Mouse (Mus musculus) mesoderm, embryonic 11.5 days (tissue): ENCODE results near the gene Lrguk.

ENCODE experiments used
- DNase-seq: peaks from one replicate; pipeline ENCODE4 v3.0.0-alpha.2; 2012; ENCODE audit warnings: low read depth, low spot score

The Lrguk gene

DNA sequence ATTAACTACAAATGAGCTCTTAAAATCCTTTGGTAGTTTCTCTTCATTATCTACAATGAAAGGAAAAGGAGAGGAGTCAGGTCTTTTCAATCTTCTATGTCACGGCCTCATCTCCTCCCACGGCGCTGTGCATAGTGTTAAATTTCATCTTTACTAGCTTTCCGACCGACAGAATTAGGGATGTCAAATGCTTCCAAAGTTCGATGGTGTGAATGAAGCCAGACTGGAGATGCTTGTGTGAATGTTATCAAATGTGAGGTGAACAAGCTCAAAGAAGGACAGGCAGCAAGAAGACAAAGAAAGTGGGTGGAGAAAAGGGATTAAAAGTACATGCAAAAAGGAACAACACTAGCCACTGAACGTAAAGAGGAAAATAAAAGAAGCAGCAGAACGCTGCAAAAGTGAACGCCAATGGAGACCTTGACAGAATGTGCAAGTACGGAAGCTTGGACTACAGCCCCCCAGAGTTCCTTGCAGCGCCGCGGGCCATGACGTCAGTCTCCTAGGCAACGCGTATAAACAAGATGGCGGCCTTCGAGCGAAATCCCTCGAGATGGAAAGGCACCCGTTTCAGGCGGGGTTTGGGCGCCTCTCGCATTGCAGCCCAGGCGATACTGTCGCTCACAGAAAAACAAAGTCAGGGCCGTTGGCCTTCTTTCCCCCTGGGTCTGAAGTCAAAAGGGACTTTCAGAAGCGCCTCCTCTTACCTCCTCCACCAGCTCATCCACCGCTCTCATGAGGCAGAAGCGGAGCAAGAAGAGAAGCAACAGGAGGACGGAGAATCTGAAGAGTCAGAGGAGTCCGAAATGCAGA, at the start of gene Lrguk:
TSS of gene Lrguk (plus strand) at position 516 of the 813 bp plus-strand sequence.
- DNase-seq = peak; percentile 93

DNA sequence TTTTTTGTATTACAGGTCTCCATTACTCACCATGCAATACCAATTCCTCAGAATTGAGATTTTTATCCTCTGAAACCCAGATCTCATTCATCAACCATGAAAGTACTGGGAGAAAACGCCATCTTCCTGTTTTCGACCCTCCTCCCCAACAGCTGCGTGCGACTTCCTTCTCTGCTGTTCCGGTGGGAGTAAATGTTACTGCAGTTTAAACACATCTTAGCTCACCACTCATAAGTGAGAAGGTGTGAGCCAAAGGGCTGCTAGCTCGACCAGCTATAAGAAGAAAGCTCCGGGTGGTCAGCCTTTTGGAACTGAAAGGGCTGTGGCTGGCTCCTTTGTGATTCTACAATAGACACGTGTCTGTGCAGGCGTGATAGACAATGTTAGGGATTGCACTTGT, 46.5 kb upstream of the Lrguk start:
- no peak for DNase-seq

DNA sequence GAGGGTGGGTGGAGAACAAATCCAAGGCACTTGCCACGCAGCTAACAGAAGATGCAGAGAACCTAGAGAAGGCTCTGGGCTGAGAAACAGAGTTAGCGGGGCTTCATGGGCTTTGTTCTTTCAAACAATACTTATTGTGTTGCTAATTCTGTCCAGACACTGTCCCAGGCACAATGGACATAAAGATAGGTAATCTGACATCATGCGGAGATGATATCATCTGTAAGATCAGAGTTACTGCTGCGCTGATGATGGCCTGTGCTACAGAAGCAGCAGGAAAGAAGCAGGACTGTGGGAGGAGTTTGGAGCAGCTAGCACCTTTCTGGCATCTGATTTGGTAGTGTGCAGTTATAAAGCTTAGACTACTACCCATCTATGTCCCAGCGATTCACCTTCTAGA, 42.1 kb upstream of the Lrguk start:
- DNase-seq = no peak

DNA sequence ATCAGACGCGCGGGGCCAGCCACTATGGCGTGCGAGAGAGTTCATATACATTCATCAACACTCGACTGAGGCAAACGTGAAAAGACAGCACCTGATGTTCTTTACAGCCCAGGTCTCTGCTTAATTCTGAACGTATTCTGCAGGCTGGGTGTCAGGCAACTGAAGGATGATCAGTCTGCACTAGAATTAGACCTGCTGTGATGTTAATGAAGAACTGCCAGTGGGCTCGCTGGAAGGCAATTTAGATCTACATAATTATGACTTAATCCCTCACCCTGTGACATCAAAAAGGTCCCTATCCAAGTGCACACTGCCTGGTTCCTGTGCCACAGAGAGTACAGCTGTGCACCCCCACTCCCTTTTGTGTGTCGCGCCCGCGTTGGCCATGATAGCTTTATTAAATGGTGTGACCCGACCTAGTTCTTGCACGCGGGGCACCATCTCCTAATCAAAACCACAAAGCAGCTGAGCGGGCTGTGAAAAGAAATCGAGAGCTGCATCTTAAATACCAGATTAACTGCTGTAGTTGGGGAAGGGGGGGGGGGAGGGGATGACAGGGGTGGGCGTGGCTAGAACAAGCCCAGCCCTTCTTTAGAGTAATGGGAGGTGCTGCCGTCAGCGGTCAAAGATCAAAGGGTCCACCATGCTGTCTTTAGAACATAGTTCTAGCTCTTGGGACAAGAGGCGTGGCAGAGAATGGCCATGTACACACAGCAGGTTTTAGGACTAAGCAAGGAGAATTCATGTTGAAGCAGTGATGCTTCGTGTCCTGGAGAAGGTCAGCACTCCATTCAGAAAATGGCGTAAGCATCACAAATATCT, 36.8 kb upstream of the Lrguk start:
- peak; percentile 20 for DNase-seq

DNA sequence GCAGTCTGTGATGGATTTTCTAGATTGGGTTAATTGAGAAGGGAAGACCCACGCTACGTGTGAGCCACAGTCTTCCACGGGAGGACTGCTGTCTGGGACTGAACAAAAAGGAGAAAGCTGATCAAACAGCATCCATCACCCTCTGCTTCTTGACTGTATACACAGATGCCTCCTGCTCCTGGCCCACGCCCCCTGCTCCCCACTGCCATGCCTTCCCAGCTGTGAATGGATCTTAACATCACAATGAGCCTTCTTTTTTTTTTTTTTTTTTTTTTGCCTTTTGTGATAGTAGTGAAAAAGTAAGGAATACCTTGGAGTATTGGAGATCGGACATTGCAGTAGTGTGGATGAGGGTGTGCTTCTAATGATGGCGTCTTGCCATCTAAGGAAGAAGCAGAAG, 35.4 kb upstream of the Lrguk start:
- DNase-seq = no peak

DNA sequence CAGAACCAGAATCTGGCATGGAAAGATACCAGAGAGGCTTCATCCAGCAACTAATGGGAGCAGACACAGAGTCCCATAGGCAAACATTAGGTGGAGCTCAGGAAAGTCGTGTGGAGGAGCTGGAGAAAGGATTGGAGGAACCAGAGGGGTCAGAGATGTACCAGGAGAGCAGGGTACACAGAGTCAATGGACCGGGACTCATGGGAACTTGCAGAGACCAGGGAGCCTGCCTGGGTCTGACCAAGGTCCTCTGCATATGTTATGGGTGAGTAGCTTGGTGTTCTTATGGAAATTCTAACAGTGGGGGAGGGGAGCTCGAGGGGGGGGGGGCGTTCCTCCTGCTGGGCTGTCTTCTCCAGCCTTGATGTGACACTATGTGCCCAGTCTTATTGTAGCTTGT, 30.7 kb upstream of the Lrguk start:
- no peak for DNase-seq

DNA sequence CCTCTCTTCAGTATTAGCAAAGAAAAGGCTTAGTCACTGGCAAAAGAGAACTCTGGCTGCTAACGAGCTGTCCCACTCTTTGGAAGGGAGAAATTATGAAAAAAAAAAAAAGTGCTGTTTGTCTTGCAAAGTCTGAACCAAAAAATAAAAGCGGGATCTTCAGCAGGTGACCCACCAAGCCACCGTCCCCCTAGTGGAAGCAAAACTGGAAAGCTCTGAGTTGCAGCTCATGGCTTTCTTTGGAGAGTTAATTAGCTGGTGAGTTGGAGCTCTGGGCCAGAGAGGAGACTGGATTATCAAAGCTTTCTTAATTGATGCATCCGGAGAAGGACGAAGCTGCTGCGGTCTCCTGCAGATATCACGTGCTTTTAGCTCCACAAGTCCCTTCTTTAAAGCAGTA, 29.7 kb upstream of the Lrguk start:
- no peak for DNase-seq

DNA sequence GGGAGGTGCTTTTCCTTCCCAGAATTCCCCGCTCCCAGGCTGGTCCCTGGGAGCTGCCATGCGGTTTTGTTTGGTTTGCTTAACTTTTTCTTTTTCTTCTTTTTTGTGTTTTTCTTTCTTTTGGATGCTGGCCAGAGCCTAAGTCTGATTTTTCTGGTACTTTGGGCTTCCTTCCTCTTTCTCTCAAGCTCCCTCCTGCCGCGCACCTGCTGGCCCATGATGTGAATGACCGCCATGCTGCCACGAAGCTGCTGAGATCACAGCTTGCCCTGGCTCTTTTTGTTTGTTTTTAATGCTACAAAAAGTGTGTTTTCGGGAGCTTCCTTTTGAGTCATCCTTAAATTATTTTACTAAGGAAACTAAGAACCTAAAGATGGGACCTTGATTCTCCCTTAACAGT, 28.6 kb upstream of the Lrguk start:
- DNase-seq = no peak

DNA sequence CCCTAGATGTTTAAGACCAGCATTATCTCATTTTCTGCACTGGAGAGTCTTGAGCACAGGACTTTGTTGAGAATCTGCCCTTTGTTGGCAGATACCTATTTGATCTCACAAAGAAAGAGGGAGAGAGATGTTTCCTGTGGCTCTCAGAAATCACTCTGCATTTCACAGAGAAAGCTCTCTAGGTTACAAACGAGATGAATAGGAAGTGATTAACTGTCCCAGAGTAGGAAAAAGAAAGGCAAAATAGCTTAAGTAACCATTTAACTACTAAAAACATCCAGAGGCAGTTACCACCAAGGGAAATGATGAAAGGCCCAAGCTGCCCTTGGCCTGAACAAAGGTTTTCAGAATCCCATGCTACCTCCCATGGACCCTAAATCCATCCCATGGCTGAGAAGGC, 26.2 kb upstream of the Lrguk start:
- DNase-seq = no peak

DNA sequence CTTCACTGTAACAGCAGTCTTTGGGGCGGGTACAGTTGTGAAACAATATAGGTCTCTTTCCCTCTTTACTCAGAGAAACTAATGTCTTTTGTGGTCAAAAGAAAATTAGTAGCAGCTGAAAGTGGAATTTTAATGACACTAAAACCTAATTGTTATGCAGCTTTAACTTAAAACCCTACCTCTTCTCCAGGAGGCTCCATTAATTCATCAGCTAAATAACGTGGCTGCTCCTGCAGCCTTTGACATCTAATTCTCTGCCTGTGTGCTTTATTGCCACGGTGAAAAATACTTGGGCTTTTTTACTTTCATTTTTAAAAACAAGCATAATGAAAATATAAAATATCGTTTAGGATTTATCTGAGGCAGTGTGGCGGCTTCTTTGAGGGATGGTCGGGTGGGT, 15.8 kb upstream of the Lrguk start:
- DNase-seq = no peak

DNA sequence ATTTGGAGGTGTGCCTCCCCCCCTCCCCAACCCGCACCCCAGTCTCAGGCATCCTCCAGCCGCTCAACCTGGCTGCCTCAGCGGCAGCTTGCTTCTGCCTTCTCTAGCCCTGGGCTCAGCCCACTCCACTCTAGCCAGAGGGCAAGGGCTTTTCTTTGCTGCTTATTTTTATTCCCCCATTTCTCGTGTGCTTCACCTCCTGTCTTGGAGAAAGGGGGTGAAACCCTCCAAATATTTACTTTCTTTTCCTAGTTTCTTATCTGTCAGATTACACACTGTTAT, 439 bp downstream of the Lrguk start:
- DNase-seq = no peak

DNA sequence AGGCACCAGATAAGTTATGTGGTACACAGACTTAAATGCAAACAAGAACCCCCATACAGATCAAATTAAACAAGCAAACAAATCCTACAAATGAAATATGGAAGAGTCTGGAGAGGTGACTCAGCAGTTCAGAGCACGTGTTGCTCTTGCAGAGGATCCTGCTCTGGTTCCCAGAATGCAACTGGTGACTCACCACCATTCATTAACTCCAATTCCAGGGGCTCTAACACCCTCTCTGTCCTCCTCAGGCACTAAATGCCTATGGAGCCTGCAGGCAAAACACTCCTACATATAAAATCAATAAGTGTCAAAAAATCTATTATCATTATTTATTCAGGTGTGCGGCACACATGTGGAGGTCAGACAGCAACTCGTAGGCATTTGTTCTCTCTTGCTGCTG, 4.8 kb downstream of the Lrguk start:
- DNase-seq = peak; percentile 23

DNA sequence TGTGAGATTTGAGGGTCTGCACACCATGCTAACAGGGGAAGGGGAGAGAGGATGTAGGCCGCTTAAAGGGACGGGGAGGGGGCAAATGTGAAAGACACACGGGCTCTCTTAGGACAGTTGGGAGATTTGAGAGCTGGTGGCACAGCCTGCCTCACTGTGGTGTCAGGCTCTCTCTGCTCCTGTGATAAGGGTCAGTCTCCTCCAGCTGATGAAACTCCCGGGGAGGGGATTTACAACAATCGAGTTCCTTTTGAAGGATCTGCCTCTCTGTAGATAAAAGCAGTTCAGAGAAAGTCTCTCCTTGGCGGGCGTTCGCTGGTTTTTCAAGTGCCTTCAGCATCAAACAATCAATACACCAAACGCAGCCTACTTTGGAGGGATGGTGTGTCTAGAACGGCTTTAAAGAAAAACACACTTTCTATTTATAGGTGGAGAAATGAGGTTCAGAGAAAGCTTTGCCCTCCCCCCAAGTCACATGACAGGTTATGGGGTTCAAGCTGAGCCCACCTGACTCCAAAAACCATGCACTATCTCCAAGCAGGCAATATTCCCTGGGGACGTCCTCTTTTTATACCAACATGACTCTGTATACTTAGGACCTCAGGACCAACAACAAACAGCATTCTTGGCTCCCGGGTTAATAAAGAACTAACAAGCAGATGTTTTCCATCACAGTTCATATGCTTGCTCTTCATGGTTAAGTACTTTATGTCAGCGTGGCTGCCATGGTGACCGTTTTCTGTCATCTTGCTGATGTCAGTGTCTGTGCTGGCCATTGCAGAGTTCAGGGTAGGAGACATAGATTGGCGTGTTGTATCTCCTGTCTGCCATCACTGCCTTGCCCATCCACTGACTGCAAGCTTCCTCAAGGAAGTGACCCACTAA, 5.6 kb downstream of the Lrguk start:
- peak; percentile 11 for DNase-seq

DNA sequence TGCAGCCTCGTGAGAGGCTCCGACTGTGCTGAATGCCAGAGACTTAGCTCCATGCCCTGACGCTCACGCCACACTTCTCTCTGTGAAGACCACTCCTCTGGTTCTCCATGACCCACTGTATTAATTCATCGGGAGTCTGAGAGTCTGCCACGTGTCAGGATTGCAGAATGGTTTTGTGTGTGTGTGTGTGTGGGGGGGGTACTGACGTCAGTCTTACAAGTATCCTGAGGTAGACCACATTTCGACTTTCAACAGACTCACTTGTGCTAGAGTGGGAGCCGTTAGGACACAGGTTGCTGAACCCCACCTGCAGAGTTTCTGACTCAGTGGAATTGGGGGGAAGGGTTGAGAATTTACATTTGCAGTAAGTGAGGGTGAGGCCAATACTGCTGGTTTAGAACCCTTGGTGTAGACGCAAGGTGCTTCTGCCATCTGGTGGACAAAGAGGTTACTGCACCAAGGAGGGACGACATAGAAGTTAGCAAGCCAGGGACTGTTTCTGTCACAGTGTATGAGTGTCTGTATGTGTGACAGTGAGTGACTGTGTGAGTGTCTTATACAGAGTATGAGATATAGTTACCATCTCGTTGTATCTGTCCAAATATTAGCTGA, 11.5 kb downstream of the Lrguk start:
- peak; percentile 74 for DNase-seq

DNA sequence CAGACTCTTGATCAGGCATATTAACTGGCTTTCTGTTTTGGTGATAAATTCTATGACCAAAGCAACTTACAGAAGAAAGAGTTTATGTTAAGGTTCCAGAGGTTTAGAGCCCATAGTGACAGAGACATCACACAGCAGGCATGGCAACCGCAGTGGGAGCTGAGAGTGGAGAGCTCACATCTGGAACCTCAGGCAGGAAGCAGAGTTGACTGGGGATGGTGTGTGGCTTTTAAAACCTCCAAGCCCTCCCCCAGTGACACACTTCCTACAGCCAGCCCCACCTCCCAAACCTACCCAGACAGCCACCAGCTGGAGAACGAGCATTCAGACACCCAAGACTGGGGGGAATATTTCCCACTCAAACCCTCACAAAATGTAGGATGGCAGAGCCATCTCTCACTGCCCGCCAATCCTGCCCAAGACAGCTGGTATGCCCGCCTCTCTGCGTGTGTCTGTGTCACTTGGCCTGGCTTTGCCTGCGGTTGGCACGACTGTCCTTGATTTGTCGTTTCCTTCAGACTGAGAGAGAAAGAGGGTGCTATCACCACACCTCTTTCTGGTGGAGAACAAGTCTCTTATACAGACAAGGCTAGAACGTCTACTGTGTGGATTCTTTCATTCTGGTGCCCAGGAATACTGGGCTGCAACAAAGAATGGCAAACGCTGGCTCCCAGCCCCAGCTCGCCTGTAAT, 12.5 kb downstream of the Lrguk start:
- DNase-seq = no peak

DNA sequence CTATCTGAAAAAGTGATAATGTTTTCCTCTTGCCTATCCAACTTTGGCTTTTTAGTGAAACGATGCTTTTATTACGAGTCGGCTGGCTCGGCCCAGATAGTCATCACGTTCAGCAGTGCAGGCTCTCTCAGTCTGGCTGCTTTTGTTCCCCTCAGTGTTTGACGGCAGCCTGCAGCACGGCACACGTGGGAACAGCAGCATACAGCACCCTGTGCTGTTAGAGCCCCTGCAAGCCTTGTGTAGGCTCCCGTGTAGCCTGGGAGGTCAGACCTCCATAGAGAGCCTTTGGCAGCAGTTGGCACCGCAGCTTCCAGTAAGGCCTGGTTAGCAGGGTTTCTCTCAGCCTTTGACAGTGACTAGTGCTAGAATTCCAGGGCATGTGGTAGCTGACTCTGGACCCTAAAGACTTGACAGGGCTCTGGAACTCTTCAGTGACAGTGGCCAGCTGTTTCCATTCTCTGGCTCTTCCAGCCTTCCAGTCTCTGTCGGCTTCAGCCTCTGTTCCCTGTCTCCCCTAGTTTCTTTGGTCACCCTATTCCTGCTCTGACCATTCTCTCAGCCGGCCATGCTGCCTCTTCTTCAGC, 15.1 kb downstream of the Lrguk start:
- DNase-seq = no peak

DNA sequence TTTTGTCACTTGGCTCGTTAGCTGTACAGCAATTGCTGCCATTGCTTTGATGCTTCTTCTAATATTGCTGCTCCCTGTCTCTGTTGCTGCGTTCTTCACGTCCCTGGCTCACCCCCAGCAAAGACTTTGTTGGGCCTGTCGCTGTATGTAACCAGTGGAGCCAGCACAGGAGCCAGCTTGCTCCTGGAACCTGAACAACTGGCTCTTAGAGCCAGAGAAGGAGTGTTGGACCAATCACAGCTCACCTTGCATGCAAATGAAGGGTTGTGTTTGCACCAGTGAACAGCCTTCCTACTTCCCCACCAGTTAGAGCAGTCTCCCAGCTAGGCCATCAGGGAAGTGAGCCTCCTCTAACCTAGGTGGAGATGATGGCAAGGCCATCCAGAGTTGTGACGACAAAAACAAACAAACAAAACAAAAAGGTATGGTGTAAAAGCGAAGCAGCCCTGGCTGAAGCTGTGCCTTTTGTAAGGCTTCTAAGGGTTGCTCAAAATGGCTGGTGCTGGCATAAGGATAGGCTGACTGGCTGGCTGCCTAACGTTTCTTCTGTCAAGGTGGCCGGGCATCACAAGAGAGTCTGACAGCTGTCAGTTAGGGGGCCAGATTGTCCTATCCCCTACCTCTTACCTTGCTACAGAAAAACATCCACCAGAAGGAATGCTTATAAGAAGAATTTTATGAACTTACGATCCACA, 15.7 kb downstream of the Lrguk start:
- no peak for DNase-seq

DNA sequence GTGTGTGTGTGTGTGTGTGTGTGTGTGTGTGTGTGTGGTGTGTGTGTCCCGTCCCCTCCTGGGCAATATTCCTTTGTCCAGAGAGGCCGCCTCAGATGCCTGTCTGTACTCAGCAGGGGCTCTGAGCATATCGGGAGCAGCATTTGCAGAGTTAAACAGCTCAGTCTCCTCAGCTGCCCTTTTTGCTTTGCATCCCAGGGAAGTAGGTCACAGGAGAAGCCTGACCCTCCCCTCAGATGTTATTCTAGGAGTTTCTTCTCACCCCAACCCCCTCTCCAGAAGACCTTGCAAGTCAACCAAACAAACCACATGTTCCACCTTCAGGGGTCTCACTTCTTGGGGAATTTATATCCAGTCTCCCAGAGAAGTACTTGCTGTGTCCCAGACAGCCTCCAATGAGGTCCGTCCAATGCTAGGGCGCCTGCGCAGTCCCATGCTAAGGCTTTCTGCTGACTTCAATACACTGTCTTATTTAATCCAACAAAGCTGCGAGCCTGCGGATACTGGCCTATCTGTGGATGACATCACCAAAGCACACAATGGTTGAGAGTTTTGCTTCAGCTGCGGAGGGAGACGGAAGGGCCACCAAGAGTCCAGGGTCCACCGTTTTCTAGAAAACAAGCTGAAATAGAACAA, 17.4 kb downstream of the Lrguk start:
- DNase-seq = peak; percentile 7

DNA sequence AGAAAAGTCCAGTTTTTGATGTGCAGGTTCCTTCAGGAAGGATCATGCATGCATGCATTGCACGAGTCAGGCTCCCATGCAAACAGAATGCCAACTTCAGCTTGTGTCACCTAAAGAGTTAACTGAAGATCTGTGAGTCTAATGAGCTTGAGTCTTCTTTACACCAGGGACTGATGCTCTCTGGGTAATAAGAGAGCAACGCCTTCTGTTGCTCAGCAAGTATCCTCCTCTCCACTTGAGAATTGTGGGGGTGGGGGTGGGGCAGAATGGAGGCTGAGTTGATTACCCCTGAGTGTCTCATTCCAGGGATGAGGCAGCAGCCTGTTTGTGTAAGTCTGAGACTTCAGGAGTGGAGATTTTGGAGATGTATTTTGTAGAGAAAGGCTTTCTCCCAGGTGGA, 20.2 kb downstream of the Lrguk start:
- no peak for DNase-seq

DNA sequence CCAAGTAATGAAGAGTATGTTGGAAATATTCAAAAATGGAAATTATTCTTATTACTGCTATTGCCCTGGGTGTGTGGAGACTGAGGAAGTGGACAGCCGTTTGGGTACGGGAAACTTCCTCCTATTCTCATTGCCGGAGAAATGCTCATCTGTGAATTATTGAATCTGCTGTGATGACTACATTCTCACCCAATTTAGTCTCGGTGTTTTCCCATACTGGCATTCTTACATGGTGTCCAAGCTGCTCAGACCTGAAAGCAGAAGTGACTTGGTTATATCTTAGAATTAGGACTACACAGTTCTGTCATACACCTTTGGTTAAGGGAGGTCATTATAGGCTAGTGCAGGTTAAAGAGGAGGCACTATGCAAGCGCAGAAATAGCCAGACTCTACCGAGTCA, 30.5 kb downstream of the Lrguk start:
- DNase-seq = no peak
